In the genomic region with DNA sequence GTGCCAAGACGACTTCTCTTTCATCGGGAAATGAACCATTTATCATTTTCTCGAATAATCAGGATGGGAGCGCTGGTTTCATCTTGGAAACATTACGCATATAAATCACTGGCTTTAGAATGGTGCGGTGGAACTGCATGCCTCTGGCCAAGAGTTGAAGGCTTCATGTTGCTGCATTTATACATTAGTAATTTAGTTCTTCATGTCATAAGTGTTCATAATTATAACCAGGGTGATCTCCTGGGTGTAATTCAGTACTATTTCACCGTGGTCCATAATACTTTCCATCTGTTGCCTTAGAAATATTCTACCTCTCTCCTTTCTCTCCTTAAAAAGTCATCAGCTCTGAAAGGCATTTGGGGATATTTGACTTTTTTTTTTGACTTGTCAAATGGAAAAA, we compare ENCODE assay signal across 26 mouse cellular contexts. TPM values are rescaled to one million over a fixed set of nuclear protein-coding genes. Genes with fewer than 3 reads are reported as not detected.
"Had no signal": no experiment of that assay in that cellular context is flagged by ENCODE, and none has a peak within 500 bp of the region (broad histone marks: within the 10 kb centered on the region; RNA-seq: fewer than 3 reads in every experiment).

No protein-coding gene starts in this region.

- H3K4me1 ChIP-seq: heart, embryonic 10.5 days; heart, embryonic 12.5 days; hindbrain, embryonic 10.5 days; hindbrain, embryonic 12.5 days; intestine, embryonic 15.5 days; limb, embryonic 15.5 days; liver, embryonic 12.5 days had no signal

- H3K9me3 ChIP-seq: heart, embryonic 10.5 days; heart, embryonic 12.5 days; hindbrain, embryonic 10.5 days; hindbrain, embryonic 12.5 days; intestine, embryonic 15.5 days; limb, embryonic 15.5 days; liver, embryonic 12.5 days had no signal

- H3K4me3 ChIP-seq: gastrocnemius, adult 2 months; heart, embryonic 10.5 days; heart, embryonic 12.5 days; hindbrain, embryonic 10.5 days; hindbrain, embryonic 12.5 days; intestine, embryonic 15.5 days; layer of hippocampus, adult 2 months; left cerebral cortex, adult 2 months; limb, embryonic 15.5 days; liver, embryonic 12.5 days had no signal

- H3K4me2 ChIP-seq: heart, embryonic 12.5 days; hindbrain, embryonic 12.5 days; hindbrain, embryonic 14.5 days; intestine, embryonic 15.5 days; limb, embryonic 15.5 days; liver, embryonic 12.5 days had no signal

- H3K9ac ChIP-seq: heart, embryonic 12.5 days; hindbrain, embryonic 12.5 days; hindbrain, embryonic 14.5 days; intestine, embryonic 15.5 days; limb, embryonic 15.5 days; liver, embryonic 12.5 days; liver, embryonic 14.5 days had no signal

- H3K27me3 ChIP-seq: heart, embryonic 12.5 days; intestine, embryonic 15.5 days had no signal

- ATAC-seq: hindbrain, embryonic 16.5 days; inflammation-experienced regulatory T-cells, adult 6 months; intestine, embryonic 15.5 days; intestine, postnatal 0 days; liver, embryonic 12.5 days had no signal

- DNase-seq: gastrocnemius, adult 2 months; gastrocnemius, postnatal 10 days; gastrocnemius, postnatal 25 days; heart, adult 18-20 months; heart, postnatal 10 days; heart, postnatal 4 days; kidney, adult 18-20 months; kidney, adult 8-10 months; kidney, postnatal 10 days; kidney, postnatal 25 days; kidney, postnatal 4 days had no signal

- H3K27ac ChIP-seq: gastrocnemius, adult 2 months; heart, embryonic 10.5 days; hindbrain, embryonic 10.5 days; hindbrain, embryonic 12.5 days; hindbrain, embryonic 14.5 days; intestine, embryonic 15.5 days; layer of hippocampus, adult 2 months; left cerebral cortex, adult 2 months; limb, embryonic 15.5 days; liver, embryonic 12.5 days; liver, embryonic 14.5 days had no signal

- H3K36me3 ChIP-seq: heart, embryonic 10.5 days; heart, embryonic 12.5 days; hindbrain, embryonic 10.5 days; hindbrain, embryonic 12.5 days; intestine, embryonic 15.5 days; limb, embryonic 15.5 days; liver, embryonic 12.5 days had no signal

RNA-seq across cellular contexts. Expression of gene Egfl6, which starts 29.7 kb away (rescaled TPM):
- polyA plus RNA-seq: inflammation-experienced regulatory T-cells, adult 6 months; liver, adult 2 months had no signal
